Mouse (Mus musculus) hindbrain, embryonic 16.5 days (tissue): ENCODE data around the gene Rcan2. TPM values are rescaled to one million over a fixed set of nuclear protein-coding genes. Genes with fewer than 3 reads are reported as not detected.

ENCODE experiments used
- ATAC-seq: fragments of 200-750 bp; cut with Nextera tagmentation; 2 replicates; pipeline ENCODE4 v1.8.0; 2017; ENCODE audit warnings: moderate TSS enrichment, moderate library complexity
- H3K27ac ChIP-seq: fragments of 300-500 bp; sonication (generic); 2 replicates; pipeline ENCODE4 v1.5.1; 2014; ENCODE audit warnings: low read depth, mild to moderate bottlenecking, control low read depth, low read length, moderate library complexity
- H3K27me3 ChIP-seq: fragments of 300-500 bp; sonication (generic); replicated peaks from 2 replicates; pipeline ENCODE4 v1.6.1; 2014; ENCODE audit warnings: low read length; ENCODE audit not compliant: control insufficient read depth, insufficient read depth
- H3K36me3 ChIP-seq: fragments of 300-500 bp; sonication (generic); 2 replicates; pipeline ENCODE4 v1.6.1; 2014; ENCODE audit warnings: mild to moderate bottlenecking, low read length, moderate library complexity, mixed read lengths; ENCODE audit not compliant: control insufficient read depth, insufficient read depth
- H3K4me1 ChIP-seq: fragments of 300-500 bp; sonication (generic); 2 replicates; pipeline ENCODE4 v1.6.1; 2014; ENCODE audit warnings: low read depth, low read length; ENCODE audit not compliant: control insufficient read depth, insufficient read depth
- H3K4me2 ChIP-seq: fragments of 300-500 bp; sonication (generic); 2 replicates; pipeline ENCODE4 v1.6.1; 2014; ENCODE audit warnings: mild to moderate bottlenecking, low read length, control low read depth, moderate library complexity
- H3K4me3 ChIP-seq: fragments of 300-500 bp; sonication (generic); 2 replicates; pipeline ENCODE4 v1.5.1; 2014; ENCODE audit warnings: mild to moderate bottlenecking, low read length, control low read depth, moderate library complexity
- H3K9ac ChIP-seq: fragments of 300-500 bp; sonication (generic); 2 replicates; pipeline ENCODE4 v1.6.1; 2014; ENCODE audit warnings: low read depth, mild to moderate bottlenecking, control low read depth, low read length, moderate library complexity
- H3K9me3 ChIP-seq: fragments of 300-500 bp; sonication (generic); 2 replicates; pipeline ENCODE4 v1.6.1; 2014; ENCODE audit warnings: mild to moderate bottlenecking, low read length, moderate library complexity; ENCODE audit not compliant: control insufficient read depth
- WGBS: fragments of 180-500 bp; shearing (Covaris S2); extraction: QIAGEN DNeasy Blood & Tissue Kit; methylation state at CpG from one replicate; pipeline ENCODE4 v1.1.7; 2014; 5-methylcytosine and 5-hydroxymethylcytosine counted together
- polyA plus RNA-seq: library from polyadenylated mRNA; unstranded; fragments of >200 nt; fragmentation: Nextera tagmentation; extraction: Ambion mirVana; gene quantifications from 2 replicates; pipeline ENCODE4 v1.2.1, GENCODE M21; 2015

Gene Rcan2
- polyA plus RNA-seq, 1 experiment from 2014 or later, result 136 TPM

GRCm38 (mm10) chr17:44077146-44077842, 276.1 kb downstream of the Rcan2 start:
- no peak overlapping the region for H3K4me2 ChIP-seq
- no peaks in the 10 kb centered on the region for H3K9me3 ChIP-seq
- ATAC-seq, result no peak
- no peak overlapping the region for H3K4me3 ChIP-seq
- H3K9ac ChIP-seq, result no peak overlapping the region
- H3K27me3 ChIP-seq, result no peaks in the 10 kb centered on the region
- H3K27ac ChIP-seq, result no peak overlapping the region
- peaks cover 17% of the 10 kb centered on the region for H3K4me1 ChIP-seq
- H3K36me3 ChIP-seq, result peaks cover 15% of the 10 kb centered on the region
- WGBS, result 80% methylated on average over 12 of the region's 12 CpGs

- no peak for ATAC-seq
- Histone ChIP-seq H3K4me1 (peaks cover 17% of the 10 kb centered on the region), H3K36me3 (peaks cover 18% of the 10 kb centered on the region), H3K27ac (no peak overlapping the region), H3K9ac (no peak overlapping the region), H3K4me2 (no peak overlapping the region; the same call in 1 of the 2 replicates), H3K9me3 (no peaks in the 10 kb centered on the region), H3K27me3 (no peaks in the 10 kb centered on the region), H3K4me3 (no peak overlapping the region)
- WGBS, result 69% methylated on average over 2 of the region's 2 CpGs
Observed at GRCm38 (mm10) chr17:44077843-44078160, 276.7 kb downstream of the Rcan2 start.

- peak within 1 kb of the TSS; percentile 64 for H3K4me3 ChIP-seq
- H3K4me2 ChIP-seq, result peak within 1 kb of the TSS; percentile 60
- peak; percentile 99 for ATAC-seq
- no peaks in the 10 kb centered on the region for H3K27me3 ChIP-seq
- H3K4me1 ChIP-seq, result peaks cover 17% of the 10 kb centered on the region
- whole genome bisulfite sequencing, result under 1% methylated on average over 31 of the region's 31 CpGs
- peak within 1 kb of the TSS; percentile 92 for H3K27ac ChIP-seq
- H3K9me3 ChIP-seq, result no peaks in the 10 kb centered on the region
- H3K36me3 ChIP-seq, result peaks cover 27% of the 10 kb centered on the region
- peak within 1 kb of the TSS; percentile 85 for H3K9ac ChIP-seq
Observed at GRCm38 (mm10) chr17:44078631-44079350, 277.6 kb downstream of the Rcan2 start, which contains the start of gene Enpp5. Gene Enpp5, plus strand, starts transcription at chr17:44078813.

GRCm38 (mm10) chr17:44083156-44083555, 282.0 kb downstream of the Rcan2 start:
- ATAC-seq, result no peak
- Histone ChIP-seq H3K27ac (no peak overlapping the region), H3K4me3 (no peak overlapping the region), H3K9ac (no peak overlapping the region), H3K36me3 (peaks cover 49% of the 10 kb centered on the region), H3K4me2 (no peak overlapping the region), H3K9me3 (no peaks in the 10 kb centered on the region), H3K4me1 (peaks cover 17% of the 10 kb centered on the region), H3K27me3 (no peaks in the 10 kb centered on the region)
- 91% methylated on average over 4 of the region's 4 CpGs for WGBS

GRCm38 (mm10) chr17:44088226-44088625, 287.1 kb downstream of the Rcan2 start:
- WGBS, result 89% methylated on average over 3 of the region's 3 CpGs
- Histone ChIP-seq H3K4me3 (no peak overlapping the region), H3K4me1 (no peaks in the 10 kb centered on the region), H3K4me2 (no peak overlapping the region), H3K27ac (no peak overlapping the region), H3K36me3 (peaks cover 29% of the 10 kb centered on the region), H3K9me3 (no peaks in the 10 kb centered on the region), H3K27me3 (no peaks in the 10 kb centered on the region), H3K9ac (no peak overlapping the region)
- ATAC-seq, result no peak

Other genes starting within 250 kb of the Rcan2 start
- 148 and 226 TPM in 2 replicates for gene Pla2g7, start 233.3 kb upstream of the Rcan2 start, polyA plus RNA-seq
- 0.46 and 0.79 TPM in 2 replicates for gene Tdrd6, start 171.1 kb upstream of the Rcan2 start, polyA plus RNA-seq
- gene Slc25a27, start 134.1 kb upstream of the Rcan2 start, polyA plus RNA-seq, result 97.4 and 99.1 TPM in 2 replicates
- gene Cyp39a1, start 133.9 kb upstream of the Rcan2 start, polyA plus RNA-seq, result 15.1 and 16.0 TPM in 2 replicates